Mouse (Mus musculus): ENCODE results near the gene Tex22. TPM values are rescaled to one million over a fixed set of nuclear protein-coding genes. Genes with fewer than 3 reads are reported as not detected.

The Tex22 gene
- total RNA-seq, 1 experiment from 2014 or later: 0.67 TPM

Small RNA genes within 50 kb of the gene (microRNA-seq; reads per million reads assigned to microRNA genes)
- gene Gm44471: 0 reads per million in 2 experiments

Other genes with a start within 250 kb of the Tex22 start
- 15.5 and 15.9 TPM in 2 replicates for gene Cdca4, start 245.1 kb upstream of the Tex22 start, total RNA-seq (2021)
- gene Gpr132, start 206.3 kb upstream of the Tex22 start, total RNA-seq (2021): 0.12 TPM in 1 of 2 replicates, not detected in the other
- gene Jag2, start 144.7 kb upstream of the Tex22 start, total RNA-seq (2021): 7.6 and 8.4 TPM in 2 replicates
- 26.6 and 40.7 TPM in 2 replicates for gene Nudt14, start 132.4 kb upstream of the Tex22 start, total RNA-seq (2021)
- gene Btbd6, start 98.0 kb upstream of the Tex22 start, total RNA-seq (2021): 21.7 and 26.8 TPM in 2 replicates
- gene Brf1, start 73.8 kb upstream of the Tex22 start, total RNA-seq (2021): 65.9 and 68.8 TPM in 2 replicates
- 45.6 and 55.5 TPM in 2 replicates for gene Pacs2, start 60.0 kb upstream of the Tex22 start, total RNA-seq (2021)
- gene Mta1, start 23.8 kb downstream of the Tex22 start, total RNA-seq (2021): 104 and 109 TPM in 2 replicates
- gene Crip2, start 65.7 kb downstream of the Tex22 start, total RNA-seq (2021): 65.9 and 69.0 TPM in 2 replicates
- gene Crip1, start 71.8 kb downstream of the Tex22 start, total RNA-seq (2021): 28.9 and 30.2 TPM in 2 replicates
- 1.4 and 2.5 TPM in 2 replicates for gene Tedc1, start 81.9 kb downstream of the Tex22 start, total RNA-seq (2021)
- 4.1 and 4.3 TPM in 2 replicates for gene Tmem121, start 111.4 kb downstream of the Tex22 start, total RNA-seq (2021)